Comparison of ENCODE assay signal across 20 mouse cellular contexts in genomic region chr7:46403616-46404485, GRCm38 (mm10). TPM values are rescaled to one million over a fixed set of nuclear protein-coding genes. Genes with fewer than 3 reads are reported as not detected.
A peak's percentile ranks its signal among the peaks of the same experiment; 100 is the strongest.
DNase-seq lines count a peak whose midpoint lies in the region; TF ChIP-seq lines count a peak whose summit lies in the region.
"Had no signal": no experiment of that assay in that cellular context is flagged by ENCODE, and none has a peak within 500 bp of the region (broad histone marks: within the 10 kb centered on the region; RNA-seq: fewer than 3 reads in every experiment).

No protein-coding gene starts in this region.

- H3K4me3 ChIP-seq in lung, adult 2 months (replicated peaks; ENCODE audit: extremely low read depth, low read depth, low read length): no peak overlapping the region
- H3K4me3 ChIP-seq: heart, adult 2 months; heart, embryonic 15.5 days; limb, embryonic 10.5 days had no signal

- TF ChIP-seq CTCF in lung, adult 2 months (IDR thresholded peaks at IDR 0.05; ENCODE audit: insufficient read depth, low read length): no peak

- TF ChIP-seq POLR2A in lung, adult 2 months (IDR thresholded peaks at IDR 0.05; ENCODE audit: borderline replicate concordance, extremely low read depth, low read depth, low read length): no peak

- DNase-seq in heart, adult 11 months: peak; percentile 92
- no peak for DNase-seq in heart, postnatal 14 days
- peak; percentile 69 for DNase-seq in cerebellum, adult 9-10 months
- DNase-seq in gastrocnemius, adult 8-10 months (ENCODE audit: low spot score in 2 of 2): peak; percentile 80 to 91
- no peak for DNase-seq in left cerebral cortex, adult 9 months (ENCODE audit: low spot score in 2 of 2)
- no peak for DNase-seq in lung, adult 2 months
- DNase-seq in spleen, adult 12 weeks (ENCODE audit: low spot score): no peak
- DNase-seq: adrenal gland, adult 8-10 months; heart, adult 2 months; lung, embryonic 14.5 days; lung, postnatal 36 days; right cerebral cortex, postnatal 25 days had no signal

- WGBS in lung, adult 2 months: 81% methylated on average over 15 of the region's 15 CpGs

- intact Hi-C loops in heart, postnatal 14 days (cut with DNase I): no loop called here

- no peaks in the 10 kb centered on the region for H3K4me1 ChIP-seq in lung, adult 2 months (ENCODE audit: control insufficient read depth, insufficient read depth, low read length)
- H3K4me1 ChIP-seq: heart, embryonic 15.5 days; limb, embryonic 10.5 days had no signal

RNA-seq across cellular contexts. Expression of gene Kcnc1, which starts 7.6 kb away (rescaled TPM):
- under 1 TPM; 0.05 TPM for total RNA-seq in heart, postnatal 14 days (2021)
- total RNA-seq in gastrocnemius, adult 8-10 months (2022): 10 to 100 TPM; 37.5 to 53.5 (median 49.3) TPM
- 0.32 and 0.40 TPM in 2 replicates for polyA plus RNA-seq in lung, adult 2 months (2012; rRNA removed)
- polyA plus RNA-seq: heart, embryonic 15.5 days; liver, adult 2 months had no signal

RNA-seq across cellular contexts. Expression of gene Myod1, which starts 27.6 kb away (rescaled TPM):
- total RNA-seq in heart, postnatal 14 days (2021): not detected
- 10 to 100 TPM; 11.1 to 14.3 (median 11.9) TPM for total RNA-seq in gastrocnemius, adult 8-10 months (2022)
- polyA plus RNA-seq in lung, adult 2 months (2012; rRNA removed): 1.1 TPM in 1 of 2 replicates, not detected in the other
- total RNA-seq: adrenal gland, adult 8-10 months; heart, adult 2 months; hematopoietic stem cell, adult 5-6 weeks; liver, adult 2 months; megakaryocyte-erythroid progenitor cell, adult 5-6 weeks; neutrophil, adult 5-6 weeks had no signal
- polyA plus RNA-seq: forebrain, embryonic 11.5 days; heart, adult 2 months; kidney, postnatal 0 days; liver, adult 2 months had no signal

Comparison
In these comparisons a context has a peak if more than half of its experiments do, and no peak if none do; other contexts are left out.
1. DNase-seq: peak in heart, adult 11 months (single experiment), cerebellum, adult 9-10 months (single experiment) and gastrocnemius, adult 8-10 months (2 of 2); none in heart, postnatal 14 days (0 of 2), left cerebral cortex, adult 9 months (0 of 2), lung, adult 2 months (single experiment) and spleen, adult 12 weeks (single experiment).
2. RNA of gene Kcnc1, which starts 7.6 kb away (total RNA-seq): 37.5 to 53.5 TPM in gastrocnemius, adult 8-10 months; 0.05 TPM in heart, postnatal 14 days; every median in the first group is over 10 times any median in the second.
3. RNA of gene Myod1, which starts 27.6 kb away (total RNA-seq): 11.1 to 14.3 TPM in gastrocnemius, adult 8-10 months; not detected in heart, postnatal 14 days; every median in the first group is over 10 times any median in the second.